Mouse (Mus musculus): ENCODE data around the gene Gm9913.

DNA sequence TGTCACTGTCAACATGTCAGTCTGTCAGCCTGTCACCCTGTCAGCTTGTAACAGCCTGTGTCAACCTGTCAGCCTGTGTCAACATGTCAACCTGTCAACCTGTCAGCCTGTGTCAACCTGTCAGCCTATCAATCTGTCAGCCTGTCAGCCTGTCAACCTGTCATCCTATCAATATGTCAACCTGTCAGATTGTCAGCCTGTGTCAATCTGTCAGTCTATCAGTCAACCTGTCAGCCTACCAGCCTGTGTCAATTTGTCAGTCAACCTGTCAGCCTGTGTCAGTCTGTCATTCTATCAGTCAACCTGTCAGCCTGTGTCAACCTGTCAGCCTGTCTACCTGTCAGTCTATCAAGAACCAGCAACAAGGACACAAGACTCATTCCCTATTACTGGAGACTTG is 3.4 kb upstream of the Gm9913 start:
- no peak for TF ChIP-seq CTCF (IDR thresholded peaks at IDR 0.05; ENCODE audit: insufficient read depth, low read depth, low read length)
- TF ChIP-seq POLR2A (IDR thresholded peaks at IDR 0.05; ENCODE audit: insufficient read depth, low read depth, low read length), result no peak
